Comparison of ENCODE assay signal across 30 mouse cellular contexts in genomic region chr7:47076193-47076592, GRCm38 (mm10). TPM values are rescaled to one million over a fixed set of nuclear protein-coding genes. Genes with fewer than 3 reads are reported as not detected.
"Had no signal": no experiment of that assay in that cellular context is flagged by ENCODE, and none has a peak within 500 bp of the region (broad histone marks: within the 10 kb centered on the region; RNA-seq: fewer than 3 reads in every experiment).

No protein-coding gene starts in this region.

- H3K27ac ChIP-seq: gastrocnemius, adult 2 months; heart, embryonic 10.5 days; hindbrain, embryonic 13.5 days; intestine, embryonic 15.5 days; kidney, postnatal 0 days; limb, embryonic 13.5 days; limb, embryonic 15.5 days; liver, embryonic 12.5 days; liver, embryonic 14.5 days had no signal

- ATAC-seq: hindbrain, embryonic 16.5 days; inflammation-experienced regulatory T-cells, adult 6 months; intestine, embryonic 15.5 days; intestine, postnatal 0 days; liver, embryonic 12.5 days had no signal

- H3K4me3 ChIP-seq: gastrocnemius, adult 2 months; heart, embryonic 10.5 days; heart, embryonic 12.5 days; hindbrain, embryonic 13.5 days; intestine, embryonic 15.5 days; limb, embryonic 13.5 days; limb, embryonic 15.5 days; liver, embryonic 12.5 days had no signal

- DNase-seq: gastrocnemius, adult 2 months; gastrocnemius, postnatal 10 days; gastrocnemius, postnatal 25 days; heart, adult 18-20 months; heart, postnatal 10 days; heart, postnatal 4 days; kidney, adult 18-20 months; kidney, adult 8-10 months; kidney, postnatal 14 days; layer of hippocampus, adult 9-11 months; layer of hippocampus, postnatal 36 days; lung, adult 18-20 months had no signal

RNA-seq across cellular contexts. Expression of gene Ptpn5, which starts 57.3 kb away (rescaled TPM):
- total RNA-seq: gastrocnemius, adult 2 months; gastrocnemius, postnatal 25 days; gastrocnemius, postnatal 4 days; granulocyte monocyte progenitor cell, adult 5-6 weeks; heart, adult 18-20 months; heart, adult 8-10 months; heart, postnatal 10 days; heart, postnatal 25 days; heart, postnatal 4 days; liver, adult 2 months had no signal
- polyA plus RNA-seq: liver, embryonic 12.5 days; liver, embryonic 14.5 days; liver, embryonic 16.5 days had no signal
